In genomic region chr3:144507885-144508284, GRCm38 (mm10) we compare ENCODE assay signal across 26 mouse cellular contexts.
DNase-seq lines count a peak whose midpoint lies in the region; ATAC-seq and TF ChIP-seq lines count a peak whose summit lies in the region.
"Had no signal": no experiment of that assay in that cellular context is flagged by ENCODE, and none has a peak within 500 bp of the region (broad histone marks: within the 10 kb centered on the region; RNA-seq: fewer than 3 reads in every experiment).

No protein-coding gene starts in this region.

- no peak for TF ChIP-seq CTCF in gastrocnemius, adult 2 months (IDR thresholded peaks at IDR 0.05)
- TF ChIP-seq CTCF in liver, embryonic 14.5 days (IDR thresholded peaks at IDR 0.05; ENCODE audit: low read depth), result no peak

- no peaks in the 10 kb centered on the region for H3K36me3 ChIP-seq in midbrain, embryonic 12.5 days
- H3K36me3 ChIP-seq in midbrain, embryonic 14.5 days (ENCODE audit: control insufficient read depth, insufficient read depth, low read length), result no peaks in the 10 kb centered on the region
- H3K36me3 ChIP-seq in liver, embryonic 14.5 days (replicated peaks; ENCODE audit: control insufficient read depth, insufficient read depth, low read depth), result no peaks in the 10 kb centered on the region
- no peaks in the 10 kb centered on the region for H3K36me3 ChIP-seq in neural tube, embryonic 11.5 days (ENCODE audit: control insufficient read depth, insufficient read depth, low read length)
- no peaks in the 10 kb centered on the region for H3K36me3 ChIP-seq in hindbrain, embryonic 12.5 days
- H3K36me3 ChIP-seq: heart, embryonic 13.5 days; hindbrain, embryonic 15.5 days; midbrain, embryonic 10.5 days had no signal

- no peak for ATAC-seq in midbrain, embryonic 12.5 days (ENCODE audit: low FRiP score, low read depth)
- ATAC-seq in midbrain, embryonic 14.5 days (ENCODE audit: low FRiP score, low TSS enrichment), result no peak
- ATAC-seq in liver, embryonic 14.5 days (ENCODE audit: insufficient read depth), result 0 out of 2 replicates have a peak, but pooled peaks have one; percentile 34
- peak; percentile 11; the same call in 1 of the 2 replicates for ATAC-seq in neural tube, embryonic 11.5 days (ENCODE audit: insufficient read depth, low FRiP score, low TSS enrichment)
- ATAC-seq in hindbrain, embryonic 12.5 days (ENCODE audit: low FRiP score), result no peak
- ATAC-seq: activated CD4-positive, CD25-positive, alpha-beta regulatory T cell, adult 4 months; inflammation-experienced regulatory T-cells, adult 6 months had no signal

- no peak overlapping the region for H3K9ac ChIP-seq in midbrain, embryonic 12.5 days (replicated peaks)
- H3K9ac ChIP-seq in midbrain, embryonic 14.5 days (replicated peaks; ENCODE audit: low read length), result no peak overlapping the region
- H3K9ac ChIP-seq in liver, embryonic 14.5 days (replicated peaks), result no peak overlapping the region
- no peak overlapping the region for H3K9ac ChIP-seq in neural tube, embryonic 11.5 days (ENCODE audit: low read length)
- H3K9ac ChIP-seq in hindbrain, embryonic 12.5 days, result no peak overlapping the region
- H3K9ac ChIP-seq: heart, embryonic 13.5 days; hindbrain, embryonic 15.5 days; lung, embryonic 14.5 days had no signal

- 29% methylated on average over 5 of the region's 5 CpGs for WGBS in midbrain, embryonic 12.5 days
- WGBS in midbrain, embryonic 14.5 days, result 37% methylated on average over 5 of the region's 5 CpGs
- WGBS in liver, embryonic 14.5 days (ENCODE audit: insufficient replicate concordance), result 33% methylated on average over 5 of the region's 5 CpGs
- WGBS in neural tube, embryonic 11.5 days, result 66% methylated on average over 5 of the region's 5 CpGs
- 73% methylated on average over 5 of the region's 5 CpGs for WGBS in hindbrain, embryonic 12.5 days

- peak overlapping the region; percentile 86 for H3K27ac ChIP-seq in gastrocnemius, adult 2 months
- peak overlapping the region; percentile 35; the same call in 1 of the 2 replicates for H3K27ac ChIP-seq in midbrain, embryonic 12.5 days (replicated peaks)
- H3K27ac ChIP-seq in midbrain, embryonic 14.5 days (replicated peaks; ENCODE audit: low read depth, low read length), result no peak overlapping the region
- H3K27ac ChIP-seq in liver, embryonic 14.5 days, result no peak overlapping the region
- no peak overlapping the region for H3K27ac ChIP-seq in neural tube, embryonic 11.5 days (ENCODE audit: low read depth, low read length)
- no peak overlapping the region for H3K27ac ChIP-seq in hindbrain, embryonic 12.5 days
- H3K27ac ChIP-seq: heart, embryonic 13.5 days; hindbrain, embryonic 15.5 days; midbrain, embryonic 10.5 days had no signal

- H3K4me3 ChIP-seq in gastrocnemius, adult 2 months, result no peak overlapping the region
- no peak overlapping the region for H3K4me3 ChIP-seq in midbrain, embryonic 12.5 days
- no peak overlapping the region for H3K4me3 ChIP-seq in midbrain, embryonic 14.5 days (replicated peaks; ENCODE audit: low read depth, low read length)
- no peak overlapping the region for H3K4me3 ChIP-seq in liver, embryonic 14.5 days (ENCODE audit: insufficient read depth in 1 of 2, low read depth in 2 of 2, low read length in 2 of 2)
- no peak overlapping the region for H3K4me3 ChIP-seq in neural tube, embryonic 11.5 days (ENCODE audit: low read depth, low read length)
- H3K4me3 ChIP-seq in hindbrain, embryonic 12.5 days, result no peak overlapping the region
- H3K4me3 ChIP-seq: heart, embryonic 13.5 days; hindbrain, embryonic 15.5 days; midbrain, embryonic 10.5 days; myocyte had no signal

- H3K27me3 ChIP-seq in midbrain, embryonic 12.5 days, result no peaks in the 10 kb centered on the region
- H3K27me3 ChIP-seq in midbrain, embryonic 14.5 days (ENCODE audit: control insufficient read depth, insufficient read depth, low read length), result no peaks in the 10 kb centered on the region
- no peaks in the 10 kb centered on the region for H3K27me3 ChIP-seq in liver, embryonic 14.5 days (ENCODE audit: control insufficient read depth, insufficient read depth, low read length)
- H3K27me3 ChIP-seq in neural tube, embryonic 11.5 days (ENCODE audit: control insufficient read depth, insufficient read depth, low read length), result no peaks in the 10 kb centered on the region
- H3K27me3 ChIP-seq in hindbrain, embryonic 12.5 days, result no peaks in the 10 kb centered on the region
- H3K27me3 ChIP-seq: heart, embryonic 13.5 days; hindbrain, embryonic 15.5 days had no signal

- no peaks in the 10 kb centered on the region for H3K9me3 ChIP-seq in midbrain, embryonic 12.5 days
- H3K9me3 ChIP-seq in midbrain, embryonic 14.5 days (ENCODE audit: control insufficient read depth, low read length), result no peaks in the 10 kb centered on the region
- no peaks in the 10 kb centered on the region for H3K9me3 ChIP-seq in liver, embryonic 14.5 days (ENCODE audit: control insufficient read depth, low read length)
- H3K9me3 ChIP-seq in neural tube, embryonic 11.5 days (ENCODE audit: control insufficient read depth, low read length), result no peaks in the 10 kb centered on the region
- no peaks in the 10 kb centered on the region for H3K9me3 ChIP-seq in hindbrain, embryonic 12.5 days (replicated peaks)
- H3K9me3 ChIP-seq: heart, embryonic 13.5 days; hindbrain, embryonic 15.5 days; midbrain, embryonic 10.5 days had no signal

- H3K4me1 ChIP-seq in midbrain, embryonic 12.5 days, result peaks cover 21% of the 10 kb centered on the region
- H3K4me1 ChIP-seq in midbrain, embryonic 14.5 days (ENCODE audit: control insufficient read depth, insufficient read depth, low read length), result peaks cover 6% of the 10 kb centered on the region; the same call in 1 of the 2 replicates
- peaks cover 3 to 10% of the 10 kb centered on the region in 2 experiments; a peak in 2 of 4 replicates for H3K4me1 ChIP-seq in liver, embryonic 14.5 days (replicated peaks; ENCODE audit: control insufficient read depth in 2 of 2, insufficient read depth in 2 of 2, low read length in 1 of 2)
- H3K4me1 ChIP-seq in neural tube, embryonic 11.5 days (ENCODE audit: control insufficient read depth, insufficient read depth, low read length), result peaks cover 10% of the 10 kb centered on the region
- peaks cover 14% of the 10 kb centered on the region for H3K4me1 ChIP-seq in hindbrain, embryonic 12.5 days

- no peak for TF ChIP-seq EP300 in liver, embryonic 14.5 days (IDR thresholded peaks at IDR 0.05; ENCODE audit: low read depth)

- no peak for DNase-seq in gastrocnemius, adult 2 months
- no peak for DNase-seq in gastrocnemius, postnatal 36 days
- no peak for DNase-seq in midbrain, embryonic 14.5 days
- no peak for DNase-seq in liver, embryonic 14.5 days (ENCODE audit: low read depth in 3 of 3, low spot score in 3 of 3)
- DNase-seq in neural tube, embryonic 11.5 days (ENCODE audit: low spot score), result no peak
- DNase-seq in ovary, adult 18-20 months (ENCODE audit: low spot score), result no peak
- DNase-seq: adrenal gland, adult 8-10 months; B cell, adult 2 months; cerebellum, adult 8-10 months; cerebellum, postnatal 25 days; heart, postnatal 10 days; kidney, adult 11 months; kidney, postnatal 14 days; layer of hippocampus, adult 9-11 months; lung, embryonic 14.5 days; lung, postnatal 36 days; spleen, adult 18-20 months; thymus, postnatal 14 days had no signal

- intact Hi-C loops in gastrocnemius, adult 2 months (cut with DNase I), result loop anchor here (5.0 kb wide), 1 partner anchor 44 kb away; no protein-coding TSS in a partner anchor
- intact Hi-C loops in gastrocnemius, postnatal 36 days (cut with DNase I), result no loop called here

- no peak overlapping the region for H3K4me2 ChIP-seq in midbrain, embryonic 12.5 days (replicated peaks)
- H3K4me2 ChIP-seq in midbrain, embryonic 14.5 days (ENCODE audit: low read length), result no peak overlapping the region
- H3K4me2 ChIP-seq in liver, embryonic 14.5 days (ENCODE audit: low read depth), result no peak overlapping the region
- no peak overlapping the region for H3K4me2 ChIP-seq in neural tube, embryonic 11.5 days (ENCODE audit: low read depth)
- H3K4me2 ChIP-seq in hindbrain, embryonic 12.5 days (replicated peaks), result no peak overlapping the region
- H3K4me2 ChIP-seq: heart, embryonic 13.5 days; hindbrain, embryonic 15.5 days; lung, embryonic 14.5 days had no signal

Comparison
In these comparisons a context has a peak if more than half of its experiments do, and no peak if none do; other contexts are left out.
1. H3K27ac ChIP-seq: peak in gastrocnemius, adult 2 months (single experiment) and midbrain, embryonic 12.5 days (single experiment); none in midbrain, embryonic 14.5 days (single experiment), liver, embryonic 14.5 days (single experiment), neural tube, embryonic 11.5 days (single experiment) and hindbrain, embryonic 12.5 days (single experiment).
2. ATAC-seq: peak in liver, embryonic 14.5 days (single experiment) and neural tube, embryonic 11.5 days (single experiment); none in midbrain, embryonic 12.5 days (single experiment), midbrain, embryonic 14.5 days (single experiment) and hindbrain, embryonic 12.5 days (single experiment).